Mouse (Mus musculus): ENCODE results near the gene Atox1.

DNA sequence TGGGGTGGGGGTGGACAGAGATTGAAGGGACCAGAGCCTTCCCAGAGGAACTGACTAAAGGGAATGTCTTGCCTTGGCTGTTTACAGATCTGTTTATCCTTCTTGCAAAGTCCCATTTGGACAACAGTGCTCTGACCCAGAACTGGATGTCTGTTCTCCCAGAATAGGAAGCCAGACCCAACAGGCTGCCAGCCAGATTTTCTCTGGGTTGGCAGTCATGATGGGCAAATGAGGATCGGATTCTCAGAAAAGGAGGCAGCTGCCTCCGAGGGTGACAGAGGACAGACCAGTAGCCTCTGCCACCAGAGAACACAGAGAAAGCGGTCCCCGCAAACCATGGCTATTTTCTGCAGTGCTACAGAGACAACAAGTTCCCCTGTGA, 41.8 kb downstream of the Atox1 start:
- TF ChIP-seq POLR2A (IDR thresholded peaks at IDR 0.05; ENCODE audit: borderline replicate concordance, extremely low read depth, low read depth, low read length), result no peak
- TF ChIP-seq CTCF (IDR thresholded peaks at IDR 0.05; ENCODE audit: insufficient read depth, low read length), result no peak
